Mouse (Mus musculus): ENCODE results near the gene Fam71f2. TPM values are rescaled to one million over a fixed set of nuclear protein-coding genes. Genes with fewer than 3 reads are reported as not detected.

Fam71f2 gene
- polyA plus RNA-seq (2012; rRNA removed) (2.6 and 3.8 TPM in 2 replicates), polyA plus RNA-seq (2014; fragmentation: Nextera tagmentation; extraction: Ambion mirVana) (0.57 and 0.70 TPM in 2 replicates)

GRCm38 (mm10) chr6:29279293-29279692, at the start of gene Fam71f2:
Gene Fam71f2 (plus strand): TSS chr6:29279593.
- H3K4me1 ChIP-seq (ENCODE audit: control insufficient read depth, insufficient read depth, low read length), result no peaks in the 10 kb centered on the region
- TF ChIP-seq POLR2A (IDR thresholded peaks at IDR 0.05; ENCODE audit: borderline replicate concordance, extremely low read depth, insufficient read depth, insufficient read length), result no peak
- H3K4me2 ChIP-seq (replicated peaks; ENCODE audit: low read depth, low read length, severe bottlenecking), result no peak within 1 kb of the TSS
- DNase-seq (ENCODE audit: low spot score) (no peak), ATAC-seq (ENCODE audit: low FRiP score, low read depth) (no peak)
- no peak within 1 kb of the TSS for H3K9ac ChIP-seq (ENCODE audit: low read depth, low read length, severe bottlenecking)
- H3K27ac ChIP-seq (replicated peaks; ENCODE audit: low read depth, low read length), result no peak within 1 kb of the TSS
- no peak within 1 kb of the TSS for H3K4me3 ChIP-seq (replicated peaks; ENCODE audit: low read length)
- WGBS, result 80% methylated on average over 8 of the region's 8 CpGs
- H3K27me3 ChIP-seq (ENCODE audit: control insufficient read depth, insufficient read depth, low read length), result no peaks in the 10 kb centered on the region
- H3K36me3 ChIP-seq (ENCODE audit: control insufficient read depth, insufficient read depth, low read length), result peaks cover 15% of the 10 kb centered on the region
- no peaks in the 10 kb centered on the region for H3K9me3 ChIP-seq (ENCODE audit: control insufficient read depth, low read length)

- Histone ChIP-seq H3K27ac (replicated peaks; ENCODE audit: low read depth, low read length) (no peak overlapping the region), H3K4me1 (ENCODE audit: control insufficient read depth, insufficient read depth, low read length) (no peaks in the 10 kb centered on the region), H3K27me3 (ENCODE audit: control insufficient read depth, insufficient read depth, low read length) (no peaks in the 10 kb centered on the region), H3K4me3 (replicated peaks; ENCODE audit: low read length) (no peak overlapping the region), H3K9me3 (ENCODE audit: control insufficient read depth, low read length) (no peaks in the 10 kb centered on the region), H3K9ac (ENCODE audit: low read depth, low read length, severe bottlenecking) (no peak overlapping the region), H3K36me3 (ENCODE audit: control insufficient read depth, insufficient read depth, low read length) (no peaks in the 10 kb centered on the region), H3K4me2 (replicated peaks; ENCODE audit: low read depth, low read length, severe bottlenecking) (no peak overlapping the region)
- TF ChIP-seq POLR2A (IDR thresholded peaks at IDR 0.05; ENCODE audit: borderline replicate concordance, extremely low read depth, insufficient read depth, insufficient read length), result no peak
- no peak for DNase-seq (ENCODE audit: low spot score)
- 59% methylated on average over 6 of the region's 6 CpGs for WGBS
- ATAC-seq (ENCODE audit: low FRiP score, low read depth), result no peak
These were observed 49.0 kb upstream of the Fam71f2 start for GRCm38 (mm10) chr6:29230386-29230785.

GRCm38 (mm10) chr6:29231799-29232198, 47.6 kb upstream of the Fam71f2 start:
- no peak overlapping the region for H3K4me3 ChIP-seq (replicated peaks; ENCODE audit: low read length)
- no peaks in the 10 kb centered on the region for H3K36me3 ChIP-seq (ENCODE audit: control insufficient read depth, insufficient read depth, low read length)
- H3K4me1 ChIP-seq (ENCODE audit: control insufficient read depth, insufficient read depth, low read length), result no peaks in the 10 kb centered on the region
- DNase-seq (ENCODE audit: low spot score), result no peak
- H3K9me3 ChIP-seq (ENCODE audit: control insufficient read depth, low read length), result no peaks in the 10 kb centered on the region
- no peak overlapping the region for H3K4me2 ChIP-seq (replicated peaks; ENCODE audit: low read depth, low read length, severe bottlenecking)
- H3K9ac ChIP-seq (ENCODE audit: low read depth, low read length, severe bottlenecking), result no peak overlapping the region
- H3K27me3 ChIP-seq (ENCODE audit: control insufficient read depth, insufficient read depth, low read length), result no peaks in the 10 kb centered on the region
- no peak overlapping the region for H3K27ac ChIP-seq (replicated peaks; ENCODE audit: low read depth, low read length)
- ATAC-seq (ENCODE audit: low FRiP score, low read depth), result no peak
- 68% methylated on average over 3 of the region's 3 CpGs for WGBS
- TF ChIP-seq POLR2A (IDR thresholded peaks at IDR 0.05; ENCODE audit: borderline replicate concordance, extremely low read depth, insufficient read depth, insufficient read length), result no peak

GRCm38 (mm10) chr6:29232321-29232720, 47.1 kb upstream of the Fam71f2 start:
- Histone ChIP-seq H3K4me3 (replicated peaks; ENCODE audit: low read length) (no peak overlapping the region), H3K27me3 (ENCODE audit: control insufficient read depth, insufficient read depth, low read length) (no peaks in the 10 kb centered on the region), H3K9ac (ENCODE audit: low read depth, low read length, severe bottlenecking) (no peak overlapping the region), H3K9me3 (ENCODE audit: control insufficient read depth, low read length) (no peaks in the 10 kb centered on the region), H3K4me1 (ENCODE audit: control insufficient read depth, insufficient read depth, low read length) (no peaks in the 10 kb centered on the region), H3K36me3 (ENCODE audit: control insufficient read depth, insufficient read depth, low read length) (no peaks in the 10 kb centered on the region), H3K4me2 (replicated peaks; ENCODE audit: low read depth, low read length, severe bottlenecking) (no peak overlapping the region), H3K27ac (replicated peaks; ENCODE audit: low read depth, low read length) (no peak overlapping the region)
- no peak for ATAC-seq (ENCODE audit: low FRiP score, low read depth)
- 82% methylated on average over 6 of the region's 6 CpGs for WGBS
- DNase-seq (ENCODE audit: low spot score), result no peak
- TF ChIP-seq POLR2A (IDR thresholded peaks at IDR 0.05; ENCODE audit: borderline replicate concordance, extremely low read depth, insufficient read depth, insufficient read length), result no peak

DNA sequence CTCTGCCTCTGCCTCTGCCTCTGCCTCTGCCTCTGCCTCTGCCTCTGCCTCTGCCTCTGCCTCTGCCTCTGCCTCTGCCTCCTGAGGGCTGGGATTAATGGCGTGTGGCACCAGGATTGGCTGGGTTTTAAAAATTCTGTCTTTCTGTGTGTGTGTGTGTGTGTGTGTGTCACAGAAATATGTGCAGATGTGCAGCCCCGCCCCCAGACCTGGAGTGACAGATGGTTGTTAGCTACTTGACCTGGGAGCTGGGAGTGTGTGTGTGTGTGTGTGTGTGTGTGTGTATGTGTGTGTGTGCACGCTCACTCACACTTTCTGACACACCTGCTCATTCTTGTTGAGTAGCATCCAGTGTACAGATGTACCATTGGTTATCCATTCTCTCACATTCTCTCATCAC, 45.7 kb upstream of the Fam71f2 start:
- Histone ChIP-seq H3K9me3 (ENCODE audit: control insufficient read depth, low read length) (no peaks in the 10 kb centered on the region), H3K36me3 (ENCODE audit: control insufficient read depth, insufficient read depth, low read length) (no peaks in the 10 kb centered on the region), H3K27me3 (ENCODE audit: control insufficient read depth, insufficient read depth, low read length) (no peaks in the 10 kb centered on the region), H3K4me2 (replicated peaks; ENCODE audit: low read depth, low read length, severe bottlenecking) (no peak overlapping the region), H3K9ac (ENCODE audit: low read depth, low read length, severe bottlenecking) (no peak overlapping the region), H3K27ac (replicated peaks; ENCODE audit: low read depth, low read length) (no peak overlapping the region), H3K4me1 (ENCODE audit: control insufficient read depth, insufficient read depth, low read length) (no peaks in the 10 kb centered on the region), H3K4me3 (replicated peaks; ENCODE audit: low read length) (no peak overlapping the region)
- TF ChIP-seq POLR2A (IDR thresholded peaks at IDR 0.05; ENCODE audit: borderline replicate concordance, extremely low read depth, insufficient read depth, insufficient read length), result no peak
- DNase-seq (ENCODE audit: low spot score) (no peak), ATAC-seq (ENCODE audit: low FRiP score, low read depth) (no peak)
- 60% methylated on average over 3 of the region's 3 CpGs for WGBS

DNA sequence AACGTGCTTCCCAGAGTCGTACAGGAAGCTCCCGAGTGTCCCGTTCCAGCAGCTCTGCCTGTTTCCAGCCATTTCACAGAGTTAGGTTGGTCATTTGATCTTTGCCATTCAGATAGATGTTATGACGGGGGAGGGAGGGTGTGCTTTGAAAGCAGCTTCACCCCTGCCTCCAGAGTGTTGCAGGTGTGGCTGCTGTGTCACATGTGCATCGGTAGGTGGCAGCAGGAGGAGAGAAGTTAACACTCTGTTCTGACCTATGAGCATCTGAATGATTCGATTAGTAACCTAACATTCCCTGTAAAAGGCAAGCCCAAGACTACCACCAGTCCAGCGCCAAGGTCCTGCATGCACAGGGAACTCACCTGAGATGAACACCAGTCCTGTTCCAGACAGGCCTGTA, 45.1 kb upstream of the Fam71f2 start:
- peak; percentile 41; the same call in 1 of the 2 replicates for ATAC-seq (ENCODE audit: low FRiP score, low read depth)
- no peaks in the 10 kb centered on the region for H3K4me1 ChIP-seq (ENCODE audit: control insufficient read depth, insufficient read depth, low read length)
- H3K27ac ChIP-seq (replicated peaks; ENCODE audit: low read depth, low read length), result no peak overlapping the region
- WGBS, result 48% methylated on average over 8 of the region's 8 CpGs
- no peak overlapping the region for H3K9ac ChIP-seq (ENCODE audit: low read depth, low read length, severe bottlenecking)
- no peaks in the 10 kb centered on the region for H3K27me3 ChIP-seq (ENCODE audit: control insufficient read depth, insufficient read depth, low read length)
- H3K4me2 ChIP-seq (replicated peaks; ENCODE audit: low read depth, low read length, severe bottlenecking), result no peak overlapping the region
- H3K9me3 ChIP-seq (ENCODE audit: control insufficient read depth, low read length), result no peaks in the 10 kb centered on the region
- H3K36me3 ChIP-seq (ENCODE audit: control insufficient read depth, insufficient read depth, low read length), result no peaks in the 10 kb centered on the region
- TF ChIP-seq POLR2A (IDR thresholded peaks at IDR 0.05; ENCODE audit: borderline replicate concordance, extremely low read depth, insufficient read depth, insufficient read length), result no peak
- no peak for DNase-seq (ENCODE audit: low spot score)
- no peak overlapping the region for H3K4me3 ChIP-seq (replicated peaks; ENCODE audit: low read length)
